Mouse (Mus musculus) left cerebral cortex, postnatal 4 days (tissue): ENCODE results near the gene Atp13a2. TPM values are rescaled to one million over a fixed set of nuclear protein-coding genes. Genes with fewer than 3 reads are reported as not detected.
A peak's percentile ranks its signal among the peaks of the same experiment; 100 is the strongest.

ENCODE experiments used
- DNase-seq: peaks from one replicate; pipeline ENCODE4 v3.0.0-alpha.2; 2022
- intact Hi-C: fragments of 180-260 bp; cut with DNase I; formaldehyde crosslinking; loops from one replicate; pipeline ENCODE4 v1.15.1; 2025
- total RNA-seq, 2 experiments: library from RNA; stranded (reverse); gene quantifications; 2 replicates each; pipeline ENCODE4 v1.2.3; 2021

The Atp13a2 gene
- total RNA-seq, 2 experiments from 2014 or later, result 237 to 241 TPM

DNA sequence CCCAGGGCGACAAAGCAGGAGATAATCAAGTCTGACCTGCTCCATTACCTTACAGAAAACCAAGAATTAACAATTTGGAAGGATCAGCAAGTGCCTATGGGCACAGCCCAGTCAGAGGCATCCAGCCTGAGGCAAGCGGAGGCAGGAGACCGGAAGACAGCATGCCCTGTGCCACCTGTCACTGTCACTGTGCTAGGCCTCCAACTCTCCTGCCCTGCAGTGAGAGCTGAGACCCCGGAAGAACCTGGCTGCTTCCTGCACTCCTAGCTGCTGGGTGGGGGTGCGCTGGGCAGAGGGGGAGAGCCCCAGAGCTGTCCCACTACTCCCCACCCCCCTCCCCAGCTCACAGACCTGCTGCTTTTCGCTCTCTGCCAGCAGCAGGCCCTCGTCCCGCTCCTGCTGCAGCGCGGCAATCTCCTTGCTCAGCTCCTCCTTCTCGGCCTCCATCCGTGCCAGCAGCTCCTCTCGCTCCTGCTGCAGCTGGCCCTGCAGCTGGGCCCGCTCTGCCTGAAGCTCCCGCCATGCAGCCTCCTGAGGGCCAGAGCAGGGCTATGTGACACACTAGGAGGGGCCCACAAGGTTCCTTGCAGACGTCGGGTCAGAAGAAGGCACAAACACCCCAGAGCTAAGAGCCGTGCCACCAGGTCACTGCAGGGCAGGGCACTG is 44.0 kb downstream of the Atp13a2 start:
- intact Hi-C loops, result loop anchor here (5.0 kb wide), 1 partner anchor 68 kb away; the partner anchor contains the start of gene Sdhb
- DNase-seq, result no peak

DNA sequence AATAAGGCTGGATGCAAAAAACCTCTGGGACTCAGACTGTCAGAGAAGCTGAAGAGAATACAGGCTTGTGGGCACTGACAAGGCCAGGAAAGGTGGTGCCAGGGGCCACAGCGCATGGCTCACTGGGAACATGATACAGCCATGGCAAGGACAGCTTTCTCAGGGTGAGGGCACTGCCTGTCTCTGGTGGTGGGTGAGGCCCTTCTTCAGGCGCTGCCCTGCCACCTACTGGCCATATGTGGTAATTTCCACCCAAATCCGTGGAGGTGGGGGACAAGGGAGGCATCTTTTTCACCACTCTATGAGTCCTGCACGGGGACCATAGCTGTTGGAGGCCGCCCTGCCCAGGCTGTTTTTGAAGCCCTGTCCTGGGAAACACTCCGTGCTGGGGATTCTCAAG is 45.1 kb downstream of the Atp13a2 start:
- intact Hi-C loops, result loop anchor here (5.0 kb wide), 1 partner anchor 69 kb away; the partner anchor contains the start of gene Sdhb

DNA sequence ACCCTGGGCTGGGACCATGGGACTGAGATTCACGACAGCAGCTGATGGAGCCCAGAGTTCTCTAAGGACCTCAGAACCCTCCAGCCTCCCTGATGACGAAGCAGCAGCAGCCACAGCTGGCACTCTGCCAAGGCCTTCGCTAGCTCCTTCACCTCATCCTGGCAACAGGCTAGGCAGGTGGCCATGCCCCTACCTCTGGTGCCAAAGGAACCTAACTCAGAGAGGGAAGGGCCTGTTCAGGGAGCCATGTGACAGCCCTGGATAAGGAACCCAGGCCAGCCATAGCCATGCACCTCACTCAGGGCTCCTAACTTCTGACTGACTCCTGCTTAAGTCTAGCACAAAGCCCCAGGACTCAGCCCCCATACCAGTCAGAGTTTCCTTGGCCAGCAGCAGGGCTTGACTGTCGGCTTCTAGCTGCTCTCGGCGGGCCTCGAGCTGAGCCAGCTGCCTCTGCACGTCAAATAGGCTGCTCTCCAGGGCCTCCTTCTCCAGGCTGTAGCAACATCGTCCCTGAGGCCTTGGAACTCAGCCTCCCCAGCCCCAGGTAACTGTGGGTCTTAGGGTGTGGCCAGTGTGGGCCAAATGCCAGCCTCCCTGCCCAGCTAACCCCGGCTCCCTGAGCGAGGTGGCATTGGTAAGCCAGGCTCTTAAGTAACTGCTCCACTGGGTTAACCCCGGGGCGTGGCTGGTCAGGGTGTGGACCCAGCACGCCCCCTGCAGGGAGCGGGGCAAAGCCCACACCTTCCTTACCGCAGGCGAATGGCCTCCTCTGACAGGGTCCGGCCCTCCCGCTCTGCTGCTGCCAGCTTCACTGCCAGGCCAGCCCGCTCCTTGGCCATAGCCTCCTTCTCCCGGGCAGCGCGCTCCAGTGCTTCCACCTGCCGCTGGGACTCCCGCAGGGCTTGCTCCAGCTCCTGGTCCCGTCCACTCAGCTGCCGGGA is 47.2 kb downstream of the Atp13a2 start:
- intact Hi-C loops, result loop anchor here (5.0 kb wide), 1 partner anchor 72 kb away; the partner anchor contains the start of gene Sdhb
- DNase-seq, result peak; percentile 48

More for the DNA sequence above, 45.1 kb downstream of the Atp13a2 start:
- DNase-seq, result peak; percentile 86

DNA sequence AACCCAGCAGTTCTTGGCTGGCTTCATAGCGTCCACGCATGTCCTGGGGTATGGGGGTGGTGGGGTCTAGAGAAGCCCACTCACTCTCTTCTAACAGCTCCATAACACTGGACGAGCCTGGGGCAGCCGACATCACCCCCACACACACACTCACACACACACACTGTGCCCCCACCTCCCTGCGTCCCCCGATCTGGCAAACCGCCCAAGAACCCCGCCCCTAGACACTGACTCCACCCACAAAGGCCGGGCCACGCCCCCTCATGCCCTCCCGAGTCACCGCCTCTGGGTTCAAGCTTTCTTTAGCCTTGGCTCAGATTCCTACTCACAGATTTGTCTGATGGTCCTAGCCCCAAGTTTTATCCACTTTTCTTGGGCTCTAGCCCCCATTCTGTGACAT is 54.4 kb downstream of the Atp13a2 start:
- intact Hi-C loops, result no loop called here
- no peak for DNase-seq

DNA sequence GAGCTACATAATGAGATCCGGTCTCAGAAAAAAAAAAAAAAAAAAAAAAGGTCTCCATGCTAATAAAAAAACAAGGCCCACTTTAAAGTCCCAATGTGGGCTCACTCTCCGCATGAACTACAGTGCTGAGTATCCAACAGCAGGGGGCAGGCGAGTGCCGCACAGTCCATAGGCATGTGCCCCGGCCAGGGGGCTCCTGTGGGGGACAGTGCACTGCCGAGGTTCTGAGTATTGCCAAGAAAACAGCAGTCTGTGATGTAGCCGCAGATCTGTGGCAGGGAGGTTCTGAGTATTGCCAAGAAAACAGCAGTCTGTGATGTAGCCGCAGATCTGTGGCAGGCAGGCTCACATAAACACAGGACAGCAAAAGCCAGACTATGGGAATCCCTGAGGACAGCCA is 58.1 kb downstream of the Atp13a2 start:
- intact Hi-C loops, result no loop called here
- peak; percentile 77 for DNase-seq

DNA sequence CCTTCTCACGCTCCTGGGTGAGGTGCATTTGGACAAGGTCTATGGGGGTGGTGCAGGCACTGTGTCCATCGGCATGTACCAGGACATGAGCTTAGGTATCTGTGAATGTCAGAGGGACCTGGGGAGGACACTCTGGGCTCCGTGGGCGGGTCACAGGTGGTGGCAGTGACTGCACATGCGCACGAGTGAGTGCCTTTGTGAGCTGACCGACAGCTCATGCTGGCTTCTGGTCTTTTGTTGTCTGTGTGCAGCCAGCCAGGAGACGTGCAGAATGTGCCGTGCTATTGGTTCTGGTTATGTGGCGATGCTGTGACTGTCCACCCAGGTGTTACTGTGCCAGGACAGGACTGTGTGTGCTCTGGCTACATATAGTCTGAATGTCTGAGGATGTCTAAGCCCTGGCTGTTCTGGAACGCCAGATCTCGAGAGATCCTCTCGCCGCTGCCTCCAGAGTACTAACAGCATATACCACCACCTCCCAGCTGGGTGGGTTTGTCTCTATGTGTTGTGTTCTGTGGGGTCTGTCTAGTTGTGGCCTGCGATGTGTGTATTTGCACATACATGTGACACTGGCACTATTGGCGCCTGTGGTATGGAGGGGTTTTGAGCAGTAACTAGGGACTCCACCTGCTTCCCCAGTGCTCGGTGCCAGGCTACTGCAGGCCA is 62.3 kb downstream of the Atp13a2 start:
- intact Hi-C loops, result no loop called here
- DNase-seq, result no peak

DNA sequence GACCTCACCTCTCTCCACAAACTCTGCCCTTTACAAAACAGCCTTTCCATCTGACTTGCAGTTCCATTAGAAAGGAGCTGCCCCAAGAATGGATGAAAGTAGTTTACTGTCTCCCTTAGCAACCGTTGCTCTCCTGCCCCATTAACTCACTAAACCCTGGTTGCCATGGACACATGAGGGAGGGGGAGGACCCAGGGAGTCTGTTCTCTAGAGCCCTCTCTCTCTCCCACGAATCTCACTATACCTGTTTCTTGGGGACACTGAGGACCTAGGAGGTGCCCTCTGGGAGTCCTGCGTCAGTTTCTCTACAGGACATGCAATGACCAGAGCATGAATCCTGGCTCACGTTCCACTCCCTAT is 62.8 kb downstream of the Atp13a2 start:
- peak; percentile 49 for DNase-seq
- intact Hi-C loops, result no loop called here

DNA sequence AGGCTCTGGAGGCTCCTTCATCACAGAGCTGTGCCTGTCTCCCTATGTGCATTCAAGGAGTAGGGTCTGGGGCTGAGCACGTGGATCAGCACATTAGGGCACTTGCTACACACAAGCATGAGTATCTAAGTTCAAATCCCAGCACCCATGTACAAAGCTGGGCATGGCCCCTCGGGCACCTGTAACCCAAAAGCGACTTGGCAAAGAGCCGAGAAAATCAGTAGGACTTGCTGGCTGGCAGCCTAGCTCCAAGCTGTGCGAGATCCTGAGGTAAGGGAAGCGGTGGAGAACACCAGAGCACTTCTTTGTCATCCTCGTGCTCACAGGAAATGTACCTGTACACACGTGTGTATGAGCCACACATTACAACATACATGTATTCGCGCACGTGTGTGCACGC is 65.8 kb downstream of the Atp13a2 start:
- intact Hi-C loops, result no loop called here
- DNase-seq, result no peak

DNA sequence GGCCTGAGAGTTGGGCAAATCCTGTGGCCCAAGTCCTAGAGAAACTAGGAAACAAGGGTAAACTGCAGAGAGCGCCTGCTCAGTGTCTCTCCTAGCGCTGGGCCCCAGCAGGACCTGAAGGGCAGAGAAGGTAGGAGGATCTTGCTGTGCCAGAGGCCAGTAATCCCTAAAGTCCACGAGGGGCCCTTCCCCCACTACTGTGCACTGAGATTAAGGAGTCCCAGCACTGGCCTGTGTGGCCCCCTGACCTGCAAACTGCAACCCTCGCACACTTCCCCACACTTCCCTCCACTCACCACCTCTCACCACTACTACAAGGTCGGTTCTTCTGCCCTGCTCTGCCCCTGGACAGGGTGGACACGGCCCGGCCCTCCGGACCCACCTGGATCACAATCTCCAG is 66.5 kb downstream of the Atp13a2 start:
- intact Hi-C loops, result no loop called here
- no peak for DNase-seq

DNA sequence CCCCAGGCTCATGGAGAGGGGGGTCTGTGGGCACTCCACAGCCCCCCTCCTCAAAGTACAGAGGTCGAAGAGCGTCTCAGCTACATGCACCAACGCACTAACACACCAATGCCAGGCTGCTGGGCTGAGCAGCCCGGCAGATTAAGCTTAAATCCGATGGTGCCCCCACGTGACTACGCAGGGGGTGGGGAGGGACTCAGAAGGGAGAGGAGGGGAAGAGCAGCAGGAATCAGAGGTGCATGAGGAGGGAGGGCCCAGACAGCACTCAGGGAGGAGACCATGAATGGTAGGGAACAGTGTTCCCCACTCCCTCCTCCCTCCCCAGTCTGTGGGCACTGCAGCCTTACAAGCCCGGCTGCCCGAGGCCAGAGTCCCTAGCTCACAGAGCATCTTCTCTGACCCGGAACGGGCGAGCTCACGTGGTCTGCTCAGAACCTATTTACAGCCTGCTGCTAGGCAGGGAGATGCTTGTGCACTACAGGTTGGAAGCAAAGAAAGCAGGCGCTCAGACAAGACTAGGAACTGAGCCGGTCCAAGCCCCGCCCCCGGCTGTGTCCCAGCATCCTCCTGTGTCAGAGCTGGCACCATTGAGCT is 67.0 kb downstream of the Atp13a2 start:
- intact Hi-C loops, result no loop called here
- DNase-seq, result peak; percentile 64

Other genes starting within 250 kb of the Atp13a2 start
- 1 to 10 TPM in 1 of 2 experiments, under 1 TPM in 1; 0.42 to 1.4 TPM for gene Padi6, start 244.2 kb upstream of the Atp13a2 start, total RNA-seq
- not detected for gene Padi4, start 212.6 kb upstream of the Atp13a2 start, total RNA-seq
- gene Padi3, start 176.2 kb upstream of the Atp13a2 start, total RNA-seq, result not detected
- under 1 TPM in 1 of 2 experiments, not detected in 1; 0.08 TPM for gene Padi1, start 141.1 kb upstream of the Atp13a2 start, total RNA-seq
- gene Padi2, start 80.5 kb upstream of the Atp13a2 start, total RNA-seq, result 1 to 10 TPM; 1.2 TPM
- gene Sdhb, start 25.7 kb upstream of the Atp13a2 start, total RNA-seq, result 100 to 1,000 TPM; 174 to 177 TPM
- gene Mfap2, start 23.5 kb downstream of the Atp13a2 start, total RNA-seq, result 10 to 100 TPM; 37.0 to 39.0 TPM
- 10 to 100 TPM; 36.7 to 37.2 TPM for gene Crocc, start 73.7 kb downstream of the Atp13a2 start, total RNA-seq
- gene Necap2, start 91.5 kb downstream of the Atp13a2 start, total RNA-seq, result 10 to 100 TPM; 36.6 to 41.4 TPM
- gene Spata21, start 101.5 kb downstream of the Atp13a2 start, total RNA-seq, result under 1 TPM in 1 of 2 experiments, not detected in 1; 0.40 TPM
- gene Szrd1, start 152.9 kb downstream of the Atp13a2 start, total RNA-seq, result 10 to 100 TPM; 54.5 to 56.8 TPM
- 10 to 100 TPM; 30.4 to 31.4 TPM for gene Fbxo42, start 161.0 kb downstream of the Atp13a2 start, total RNA-seq
- gene Rsg1, start 227.1 kb downstream of the Atp13a2 start, total RNA-seq, result 1 to 10 TPM; 4.3 to 5.1 TPM